Mouse (Mus musculus) heart, adult 2 months (tissue): ENCODE measurements around the gene Traf3ip1.

ENCODE experiments used
- CTCF ChIP-seq: fragments of 200-600 bp; IDR thresholded peaks from 2 replicates; pipeline ENCODE4 v1.8.1; 2022; ENCODE audit warnings: antibody characterized with exemption, mild to moderate bottlenecking, moderate library complexity
- EP300 ChIP-seq: fragments of 200-500 bp; IDR thresholded peaks from 2 replicates; pipeline ENCODE4 v1.6.1; 2011; ENCODE audit warnings: low read depth, low read length, control low read depth; ENCODE audit not compliant: insufficient read depth
- POLR2A ChIP-seq: fragments of 200-500 bp; IDR thresholded peaks from 2 replicates; pipeline ENCODE4 v1.6.1; 2011; ENCODE audit warnings: mild to moderate bottlenecking, low read depth, low read length, control low read depth; ENCODE audit not compliant: insufficient read depth

GRCm38 (mm10) chr1:91456301-91456801 is 38.1 kb upstream of the Traf3ip1 start:
- TF ChIP-seq CTCF: no peak
- TF ChIP-seq EP300: no peak
- no peak for TF ChIP-seq POLR2A
